Mouse (Mus musculus) kidney, embryonic 15.5 days (tissue): ENCODE measurements around the gene Hs3st2. TPM values are rescaled to one million over a fixed set of nuclear protein-coding genes. Genes with fewer than 3 reads are reported as not detected.

ENCODE experiments used
- ATAC-seq: fragments of 200-750 bp; cut with Nextera tagmentation; replicated peaks from 2 replicates; pipeline ENCODE4 v1.8.0; 2017; ENCODE audit warnings: moderate TSS enrichment; ENCODE audit not compliant: low FRiP score
- H3K27ac ChIP-seq: fragments of 300-500 bp; sonication (generic); 2 replicates; pipeline ENCODE4 v1.5.1; 2015; ENCODE audit warnings: mild to moderate bottlenecking, inconsistent platforms
- H3K27me3 ChIP-seq: fragments of 300-500 bp; sonication (generic); 2 replicates; pipeline ENCODE4 v1.6.1; 2015; ENCODE audit warnings: inconsistent platforms
- H3K36me3 ChIP-seq: fragments of 300-500 bp; sonication (generic); 2 replicates; pipeline ENCODE4 v1.6.1; 2015; ENCODE audit warnings: inconsistent platforms
- H3K4me1 ChIP-seq: fragments of 300-500 bp; sonication (generic); 2 replicates; pipeline ENCODE4 v1.6.1; 2015; ENCODE audit warnings: inconsistent platforms
- H3K4me2 ChIP-seq: fragments of 300-500 bp; sonication (generic); 2 replicates; pipeline ENCODE4 v1.6.1; 2015; ENCODE audit warnings: moderate library complexity, mild to moderate bottlenecking, inconsistent platforms
- H3K4me3 ChIP-seq: fragments of 300-500 bp; sonication (generic); replicated peaks from 2 replicates; pipeline ENCODE4 v1.5.1; 2015; ENCODE audit warnings: mild to moderate bottlenecking, inconsistent platforms
- H3K9ac ChIP-seq: fragments of 300-500 bp; sonication (generic); 2 replicates; pipeline ENCODE4 v1.6.1; 2015; ENCODE audit warnings: mild to moderate bottlenecking, inconsistent platforms
- H3K9me3 ChIP-seq: fragments of 300-500 bp; sonication (generic); replicated peaks from 2 replicates; pipeline ENCODE4 v1.6.1; 2016; ENCODE audit warnings: inconsistent platforms
- WGBS: fragments of 180-500 bp; shearing (Covaris S2); methylation state at CpG from one replicate; pipeline ENCODE4 v1.1.7; 2015; ENCODE audit warnings: mixed read lengths; 5-methylcytosine and 5-hydroxymethylcytosine counted together
- polyA plus RNA-seq: library from polyadenylated mRNA; unstranded; fragments of >200 nt; fragmentation: Nextera tagmentation; extraction: Ambion mirVana; gene quantifications from 2 replicates; pipeline ENCODE4 v1.2.1, GENCODE M21; 2015

Gene Hs3st2
- polyA plus RNA-seq, 1 experiment from 2014 or later: 1.2 TPM

DNA sequence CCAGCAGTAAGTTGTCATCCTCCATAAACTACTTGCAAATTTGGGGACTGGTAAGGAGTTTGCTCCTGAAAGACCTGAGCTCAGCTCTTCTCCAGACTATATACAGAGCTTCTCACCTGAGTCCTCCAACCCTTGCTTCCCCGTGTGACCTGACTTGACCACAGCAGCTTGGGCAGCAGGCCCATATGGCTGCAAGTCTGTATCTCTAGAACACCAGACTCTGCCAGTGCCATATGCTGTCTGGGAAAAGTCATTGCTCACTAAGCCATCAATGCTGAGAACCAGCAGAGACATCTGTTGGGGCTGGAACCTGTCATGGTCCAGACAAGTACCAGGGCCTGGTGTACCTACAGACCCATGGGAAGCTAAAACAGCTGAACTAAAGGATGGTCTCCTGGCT, 73.5 kb downstream of the Hs3st2 start:
- Histone ChIP-seq H3K9ac (no peak overlapping the region), H3K4me1 (no peaks in the 10 kb centered on the region), H3K27me3 (no peaks in the 10 kb centered on the region), H3K9me3 (no peaks in the 10 kb centered on the region), H3K4me3 (no peak overlapping the region), H3K36me3 (no peaks in the 10 kb centered on the region), H3K4me2 (no peak overlapping the region), H3K27ac (no peak overlapping the region)
- no peak for ATAC-seq
- 85% methylated on average over 1 of the region's 1 CpGs for WGBS

DNA sequence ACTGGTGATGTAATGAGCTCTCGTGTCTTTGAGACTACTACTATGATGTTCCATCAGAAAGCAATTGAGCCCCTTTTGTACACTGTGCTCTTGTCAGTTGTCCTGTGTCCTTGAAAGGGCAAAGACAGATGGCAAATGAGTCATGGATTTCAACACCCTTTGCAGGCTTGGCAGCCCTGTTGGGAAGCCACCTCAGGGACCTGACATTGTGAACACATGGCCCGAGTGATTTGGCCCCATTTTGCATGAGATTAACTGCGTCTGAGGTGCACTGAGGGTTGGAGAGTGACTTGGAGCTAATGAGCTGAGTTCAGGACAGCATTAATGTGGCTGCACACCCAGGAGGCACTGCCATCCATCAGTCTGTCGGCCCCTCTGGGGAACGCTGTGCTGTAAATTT, 74.7 kb downstream of the Hs3st2 start:
- Histone ChIP-seq H3K9me3 (no peaks in the 10 kb centered on the region), H3K27me3 (no peaks in the 10 kb centered on the region), H3K27ac (no peak overlapping the region), H3K36me3 (no peaks in the 10 kb centered on the region), H3K4me2 (no peak overlapping the region), H3K4me1 (no peaks in the 10 kb centered on the region), H3K4me3 (no peak overlapping the region), H3K9ac (no peak overlapping the region)
- ATAC-seq: no peak
- WGBS: 55% methylated on average over 5 of the region's 5 CpGs

DNA sequence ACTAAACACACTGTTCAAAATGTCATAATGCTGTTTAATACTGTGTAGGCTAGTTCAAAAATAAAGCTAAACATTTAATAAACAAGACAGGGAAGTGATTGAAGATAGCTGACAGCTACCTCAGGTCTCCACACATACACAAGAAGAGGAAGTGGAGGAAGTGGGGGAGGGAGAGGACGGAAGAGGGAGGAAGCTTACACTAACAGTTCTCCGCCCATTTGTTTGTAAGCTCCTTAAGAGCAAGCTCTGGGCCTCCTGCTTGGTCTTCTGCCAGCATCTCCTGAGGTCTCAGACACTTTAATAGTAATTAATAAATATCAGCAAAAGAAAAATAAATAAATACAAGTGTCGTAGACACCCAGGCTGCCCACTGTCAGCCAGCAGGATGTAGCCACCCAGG, 77.8 kb downstream of the Hs3st2 start:
- WGBS: 39% methylated on average over 3 of the region's 3 CpGs
- H3K4me3 ChIP-seq: no peak overlapping the region
- H3K4me2 ChIP-seq: no peak overlapping the region
- H3K4me1 ChIP-seq: no peaks in the 10 kb centered on the region
- ATAC-seq: peak; percentile 80
- H3K9me3 ChIP-seq: no peaks in the 10 kb centered on the region
- H3K27ac ChIP-seq: 0 out of 2 replicates have a peak overlapping the region, but pooled peaks have one; percentile 7
- H3K27me3 ChIP-seq: no peaks in the 10 kb centered on the region
- H3K36me3 ChIP-seq: no peaks in the 10 kb centered on the region
- H3K9ac ChIP-seq: no peak overlapping the region

DNA sequence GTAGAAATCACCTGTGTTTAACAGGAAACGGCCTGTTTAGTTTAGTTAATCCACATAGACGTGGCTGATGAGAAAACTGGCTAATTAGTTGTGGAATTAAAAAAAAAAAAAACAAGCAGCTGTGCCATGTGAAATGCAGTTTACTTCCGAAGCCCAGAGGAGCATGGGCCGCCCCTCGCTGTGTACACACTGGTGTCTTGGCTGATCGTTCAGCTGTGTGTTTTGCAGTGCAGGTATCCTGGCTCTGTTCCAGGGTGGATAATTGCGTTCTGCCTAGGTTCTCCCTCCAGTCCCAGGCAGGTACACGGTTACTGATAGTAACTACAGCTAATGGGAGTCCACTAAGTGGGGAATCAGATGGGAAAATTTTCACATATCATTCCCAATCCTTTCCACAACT, 86.6 kb downstream of the Hs3st2 start:
- Histone ChIP-seq H3K4me1 (0 out of 2 replicates have a peak, but pooled peaks cover 2% of the 10 kb centered on the region), H3K27me3 (no peaks in the 10 kb centered on the region), H3K4me3 (no peak overlapping the region), H3K27ac (no peak overlapping the region), H3K36me3 (no peaks in the 10 kb centered on the region), H3K9me3 (no peaks in the 10 kb centered on the region), H3K9ac (no peak overlapping the region), H3K4me2 (no peak overlapping the region)
- WGBS: 47% methylated on average over 8 of the region's 8 CpGs
- ATAC-seq: no peak

DNA sequence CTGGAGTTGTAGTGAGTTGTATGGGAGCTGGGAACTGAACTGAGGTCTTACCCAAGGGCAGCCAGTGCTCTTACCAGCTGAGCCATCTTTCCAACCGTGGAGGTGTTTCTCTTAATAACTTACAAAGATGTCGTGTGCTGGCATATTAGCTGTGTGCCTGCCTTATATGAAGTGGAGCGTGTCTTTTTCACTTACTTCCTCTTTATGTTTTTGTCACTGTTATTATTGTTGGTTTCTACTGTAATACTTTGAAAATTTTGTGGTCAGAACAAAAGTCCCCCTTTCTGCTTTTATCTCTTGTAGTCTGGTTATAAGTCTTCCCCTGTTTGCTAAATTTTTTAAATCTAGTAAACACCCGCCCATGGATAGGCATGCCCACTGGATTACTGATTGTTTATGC, 88.4 kb downstream of the Hs3st2 start:
- Histone ChIP-seq H3K27me3 (no peaks in the 10 kb centered on the region), H3K4me3 (no peak overlapping the region), H3K27ac (no peak overlapping the region), H3K9me3 (no peaks in the 10 kb centered on the region), H3K4me1 (0 out of 2 replicates have a peak, but pooled peaks cover 2% of the 10 kb centered on the region), H3K4me2 (no peak overlapping the region), H3K36me3 (no peaks in the 10 kb centered on the region), H3K9ac (no peak overlapping the region)
- no peak for ATAC-seq
- 70% methylated on average over 4 of the region's 4 CpGs for WGBS

DNA sequence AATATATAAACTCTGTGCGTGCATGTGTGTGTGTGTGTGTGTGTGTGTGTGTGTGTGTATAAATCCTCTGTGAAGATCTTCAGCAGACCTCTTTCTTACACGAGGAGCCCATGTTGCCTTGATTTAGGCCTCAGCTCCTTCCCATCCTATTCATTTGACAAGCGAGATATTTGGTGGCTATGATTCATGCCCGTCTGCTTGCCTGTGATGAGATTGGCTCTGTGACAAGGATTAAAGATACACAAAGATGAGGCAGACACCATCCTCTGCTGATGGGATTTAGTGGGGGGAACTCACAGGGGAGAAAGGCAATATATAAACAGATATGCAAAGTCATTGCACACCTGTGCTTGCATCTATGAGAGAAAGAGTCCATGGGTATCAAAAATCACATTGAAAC, 92.9 kb downstream of the Hs3st2 start:
- no peaks in the 10 kb centered on the region for H3K9me3 ChIP-seq
- H3K4me1 ChIP-seq: no peaks in the 10 kb centered on the region
- no peak overlapping the region for H3K4me2 ChIP-seq
- H3K36me3 ChIP-seq: no peaks in the 10 kb centered on the region
- H3K27me3 ChIP-seq: no peaks in the 10 kb centered on the region
- no peak for ATAC-seq
- WGBS: 80% methylated on average over 4 of the region's 4 CpGs
- no peak overlapping the region for H3K9ac ChIP-seq
- H3K4me3 ChIP-seq: no peak overlapping the region
- H3K27ac ChIP-seq: no peak overlapping the region

DNA sequence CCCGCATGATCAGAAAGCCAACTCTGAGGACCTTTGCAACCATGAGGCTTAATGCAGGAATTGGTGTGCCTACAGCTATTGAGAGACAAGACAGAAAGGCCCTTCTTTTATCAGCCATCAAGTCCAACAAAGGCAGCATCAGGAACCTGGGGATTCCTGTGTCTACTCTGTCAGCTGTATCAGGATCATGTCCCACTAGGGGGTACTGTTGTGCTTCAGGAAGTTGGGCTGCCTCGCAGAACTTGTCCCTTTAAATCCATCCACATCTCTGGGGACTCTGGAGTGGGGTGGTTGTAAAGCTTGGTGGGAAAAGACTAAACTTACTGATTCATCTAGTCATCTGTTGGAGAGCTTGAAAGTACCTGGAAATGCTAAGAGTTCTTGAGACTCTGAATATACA, 93.6 kb downstream of the Hs3st2 start:
- Histone ChIP-seq H3K9ac (no peak overlapping the region), H3K4me1 (no peaks in the 10 kb centered on the region), H3K4me2 (no peak overlapping the region), H3K9me3 (no peaks in the 10 kb centered on the region), H3K27me3 (no peaks in the 10 kb centered on the region), H3K27ac (no peak overlapping the region), H3K36me3 (no peaks in the 10 kb centered on the region), H3K4me3 (no peak overlapping the region)
- 68% methylated on average over 2 of the region's 2 CpGs for WGBS
- ATAC-seq: no peak

DNA sequence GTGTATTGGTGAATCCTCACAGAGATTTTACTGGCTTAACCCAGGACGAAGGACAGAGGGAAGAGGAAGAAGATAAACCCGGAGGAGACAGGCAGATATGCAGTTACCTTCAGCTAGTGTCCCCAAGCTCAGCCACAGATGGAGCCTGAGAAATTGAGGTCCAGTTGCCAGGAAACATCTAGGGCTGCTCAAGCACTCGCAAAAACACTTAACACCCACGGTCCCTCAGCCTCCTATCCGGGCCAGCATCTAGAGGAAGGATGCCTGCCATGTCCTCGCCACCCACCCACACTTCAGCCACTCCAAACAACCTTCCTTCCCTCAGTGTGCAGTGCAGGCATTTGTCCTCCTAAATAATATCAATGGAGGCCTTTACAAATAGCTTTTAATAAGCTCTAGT, 95.6 kb downstream of the Hs3st2 start:
- Histone ChIP-seq H3K9me3 (no peaks in the 10 kb centered on the region), H3K9ac (no peak overlapping the region), H3K4me1 (no peaks in the 10 kb centered on the region), H3K27me3 (no peaks in the 10 kb centered on the region), H3K4me2 (no peak overlapping the region), H3K4me3 (no peak overlapping the region), H3K27ac (no peak overlapping the region), H3K36me3 (no peaks in the 10 kb centered on the region)
- ATAC-seq: no peak
- 68% methylated on average over 6 of the region's 6 CpGs for WGBS

DNA sequence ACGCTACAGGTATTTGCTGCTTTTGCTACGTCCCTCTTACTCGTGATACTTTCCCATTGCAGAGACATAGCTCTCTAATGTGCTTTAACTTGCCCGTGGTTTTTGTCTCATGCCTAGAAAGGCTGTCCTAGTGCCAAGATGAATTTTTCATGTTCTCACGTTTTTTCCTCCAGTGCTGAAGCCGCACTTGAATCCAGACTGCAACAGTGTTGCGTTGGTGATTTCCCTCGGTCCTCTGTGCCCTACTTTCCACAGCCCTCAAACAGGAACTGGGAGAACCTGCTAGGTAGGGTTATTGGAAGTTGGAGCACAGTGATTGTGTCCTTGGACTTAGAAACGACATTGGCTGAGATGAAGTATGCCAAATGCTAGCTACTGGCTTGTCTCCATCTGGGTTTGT, 97.7 kb downstream of the Hs3st2 start:
- Histone ChIP-seq H3K27me3 (no peaks in the 10 kb centered on the region), H3K9ac (no peak overlapping the region), H3K9me3 (no peaks in the 10 kb centered on the region), H3K27ac (no peak overlapping the region), H3K4me1 (no peaks in the 10 kb centered on the region), H3K36me3 (no peaks in the 10 kb centered on the region), H3K4me2 (no peak overlapping the region), H3K4me3 (no peak overlapping the region)
- ATAC-seq: no peak
- WGBS: 78% methylated on average over 9 of the region's 9 CpGs

DNA sequence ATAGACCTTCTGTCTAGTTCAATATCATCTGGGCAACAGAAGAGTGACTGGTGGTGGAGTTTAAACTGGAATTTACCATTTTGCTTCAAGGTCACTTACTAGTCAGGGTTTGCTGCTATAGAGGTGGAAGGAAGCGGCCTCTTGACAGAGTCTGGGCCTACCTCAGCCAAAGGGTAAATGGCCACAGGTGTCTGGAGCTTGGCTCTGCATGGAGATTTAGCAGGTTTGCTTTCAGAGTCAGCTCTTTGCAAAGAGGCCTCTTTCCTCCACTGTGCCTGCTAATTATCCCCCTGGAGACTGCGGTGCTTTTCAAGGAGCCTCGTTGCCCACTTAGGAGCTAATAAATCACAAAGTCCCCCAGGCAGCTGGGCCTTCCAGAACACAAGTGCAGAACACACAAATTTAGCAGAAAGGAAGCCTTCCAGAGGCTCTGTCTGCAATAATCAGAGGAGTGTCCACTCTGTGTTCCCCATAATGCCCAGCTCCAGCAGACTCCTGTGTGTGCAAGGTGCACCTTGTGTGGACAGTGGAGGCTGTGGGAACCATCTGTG, 99.9 kb downstream of the Hs3st2 start:
- H3K9me3 ChIP-seq: no peaks in the 10 kb centered on the region
- no peak for ATAC-seq
- no peak overlapping the region for H3K4me3 ChIP-seq
- H3K27me3 ChIP-seq: no peaks in the 10 kb centered on the region
- no peaks in the 10 kb centered on the region for H3K4me1 ChIP-seq
- H3K27ac ChIP-seq: no peak overlapping the region
- H3K9ac ChIP-seq: no peak overlapping the region
- no peaks in the 10 kb centered on the region for H3K36me3 ChIP-seq
- no peak overlapping the region for H3K4me2 ChIP-seq
- WGBS: 35% methylated on average over 3 of the region's 3 CpGs

DNA sequence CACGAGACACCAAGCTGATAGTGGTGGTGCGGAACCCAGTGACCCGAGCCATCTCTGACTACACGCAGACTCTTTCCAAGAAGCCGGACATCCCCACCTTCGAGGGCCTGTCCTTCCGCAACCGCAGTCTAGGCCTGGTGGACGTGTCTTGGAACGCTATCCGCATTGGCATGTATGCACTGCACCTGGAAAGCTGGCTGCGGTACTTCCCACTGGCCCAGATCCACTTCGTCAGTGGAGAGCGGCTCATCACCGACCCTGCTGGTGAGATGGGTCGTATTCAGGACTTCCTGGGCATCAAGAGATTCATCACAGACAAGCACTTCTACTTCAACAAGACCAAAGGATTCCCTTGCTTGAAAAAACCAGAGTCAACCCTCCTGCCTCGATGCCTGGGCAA, 108.9 kb downstream of the Hs3st2 start:
- no peaks in the 10 kb centered on the region for H3K36me3 ChIP-seq
- no peak overlapping the region for H3K9ac ChIP-seq
- H3K9me3 ChIP-seq: no peaks in the 10 kb centered on the region
- WGBS: 90% methylated on average over 17 of the region's 17 CpGs
- no peaks in the 10 kb centered on the region for H3K4me1 ChIP-seq
- H3K27me3 ChIP-seq: no peaks in the 10 kb centered on the region
- H3K27ac ChIP-seq: no peak overlapping the region
- no peak overlapping the region for H3K4me2 ChIP-seq
- ATAC-seq: no peak
- no peak overlapping the region for H3K4me3 ChIP-seq

DNA sequence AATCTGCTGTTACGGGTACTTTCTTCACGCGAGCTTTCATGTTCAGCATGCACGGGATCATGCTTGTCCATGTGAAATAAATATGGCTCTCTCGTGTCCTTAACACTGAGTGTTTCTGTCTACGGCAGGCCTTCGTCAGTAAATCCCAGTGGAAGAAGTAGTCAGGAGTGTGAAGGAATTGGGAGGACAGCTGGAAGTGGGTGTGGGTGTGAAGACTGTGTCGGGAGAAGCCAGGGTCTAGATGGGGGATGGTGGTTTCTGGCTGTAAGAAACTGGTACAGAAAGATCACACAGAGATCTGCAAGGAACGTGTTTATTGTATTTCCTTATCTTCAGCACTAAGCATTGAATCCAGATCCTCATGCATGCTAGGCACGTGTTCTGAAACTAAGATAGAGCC, 110.0 kb downstream of the Hs3st2 start:
- ATAC-seq: no peak
- Histone ChIP-seq H3K27ac (no peak overlapping the region), H3K4me3 (no peak overlapping the region), H3K36me3 (no peaks in the 10 kb centered on the region), H3K9ac (no peak overlapping the region), H3K4me2 (no peak overlapping the region), H3K4me1 (no peaks in the 10 kb centered on the region), H3K27me3 (no peaks in the 10 kb centered on the region), H3K9me3 (no peaks in the 10 kb centered on the region)
- 75% methylated on average over 10 of the region's 10 CpGs for WGBS

DNA sequence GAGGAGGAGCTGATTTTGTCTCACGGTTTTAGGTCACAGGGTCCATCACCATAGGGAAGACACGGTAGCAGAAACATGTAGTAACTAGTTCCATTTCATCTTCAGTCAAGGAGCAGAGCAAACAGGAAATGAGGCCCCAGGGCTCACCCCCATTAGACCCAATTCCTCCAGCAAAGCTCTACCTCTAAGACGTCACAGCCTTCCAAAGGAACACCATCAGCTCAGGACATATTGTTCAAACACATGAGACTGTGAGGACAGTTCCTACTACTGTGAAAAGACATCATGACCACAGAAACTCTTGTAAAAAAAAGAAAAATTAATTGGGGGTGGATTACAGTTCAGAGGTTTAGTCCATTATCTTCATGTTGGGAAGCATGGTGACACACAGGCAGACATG, 125.1 kb downstream of the Hs3st2 start:
- Histone ChIP-seq H3K36me3 (no peaks in the 10 kb centered on the region), H3K4me1 (no peaks in the 10 kb centered on the region), H3K4me3 (no peak overlapping the region), H3K9ac (no peak overlapping the region), H3K27me3 (no peaks in the 10 kb centered on the region), H3K4me2 (no peak overlapping the region), H3K27ac (no peak overlapping the region), H3K9me3 (no peaks in the 10 kb centered on the region)
- 72% methylated on average over 3 of the region's 3 CpGs for WGBS
- ATAC-seq: no peak
